Mouse (Mus musculus) intestine, embryonic 14.5 days (tissue): ENCODE results near the gene Slc29a1. TPM values are rescaled to one million over a fixed set of nuclear protein-coding genes. Genes with fewer than 3 reads are reported as not detected.

Source experiments
- ATAC-seq: fragments of 200-750 bp; cut with Nextera tagmentation; replicated peaks from 2 replicates; pipeline ENCODE4 v1.8.0; 2017; ENCODE audit warnings: low read depth, moderate number of reproducible peaks, moderate TSS enrichment, moderate library complexity; ENCODE audit not compliant: low FRiP score, low TSS enrichment
- DNase-seq: peaks from one replicate; pipeline ENCODE4 v3.0.0-alpha.2; 2018; ENCODE audit warnings: low spot score
- H3K27ac ChIP-seq: fragments of 300-500 bp; sonication (generic); 2 replicates; pipeline ENCODE4 v1.5.1; 2014; ENCODE audit warnings: low read depth, mild to moderate bottlenecking, control low read depth
- H3K27me3 ChIP-seq: fragments of 300-500 bp; sonication (generic); replicated peaks from 2 replicates; pipeline ENCODE4 v1.6.1; 2014; ENCODE audit warnings: low read length, control low read depth; ENCODE audit not compliant: control insufficient read depth, insufficient read depth
- H3K36me3 ChIP-seq: fragments of 300-500 bp; sonication (generic); 2 replicates; pipeline ENCODE4 v1.6.1; 2014; ENCODE audit warnings: low read length, control low read depth; ENCODE audit not compliant: control insufficient read depth, insufficient read depth
- H3K4me1 ChIP-seq: fragments of 300-500 bp; sonication (generic); replicated peaks from 2 replicates; pipeline ENCODE4 v1.6.1; 2014; ENCODE audit warnings: low read length, control low read depth, mixed read lengths; ENCODE audit not compliant: control insufficient read depth, insufficient read depth
- H3K4me2 ChIP-seq: fragments of 300-500 bp; sonication (generic); 2 replicates; pipeline ENCODE4 v1.6.1; 2014; ENCODE audit warnings: low read length
- H3K4me3 ChIP-seq: fragments of 300-500 bp; sonication (generic); 2 replicates; pipeline ENCODE4 v1.5.1; 2014; ENCODE audit warnings: low read depth, low read length, control low read depth, mixed read lengths
- H3K9ac ChIP-seq: fragments of 300-500 bp; sonication (generic); 2 replicates; pipeline ENCODE4 v1.6.1; 2014; ENCODE audit warnings: mild to moderate bottlenecking, low read length
- H3K9me3 ChIP-seq: fragments of 300-500 bp; sonication (generic); 2 replicates; pipeline ENCODE4 v1.6.1; 2016; ENCODE audit warnings: low read length, control low read depth; ENCODE audit not compliant: control insufficient read depth
- WGBS: fragments of 180-500 bp; shearing (Covaris S2); extraction: QIAGEN DNeasy Blood & Tissue Kit; methylation state at CpG from one replicate; pipeline ENCODE4 v1.1.7; 2014; 5-methylcytosine and 5-hydroxymethylcytosine counted together
- polyA plus RNA-seq: library from polyadenylated mRNA; unstranded; fragments of >200 nt; fragmentation: Nextera tagmentation; extraction: Ambion mirVana; gene quantifications from 2 replicates; pipeline ENCODE4 v1.2.1, GENCODE M21; 2014

Slc29a1 gene
- polyA plus RNA-seq, 1 experiment from 2014 or later: 82.7 TPM

DNA sequence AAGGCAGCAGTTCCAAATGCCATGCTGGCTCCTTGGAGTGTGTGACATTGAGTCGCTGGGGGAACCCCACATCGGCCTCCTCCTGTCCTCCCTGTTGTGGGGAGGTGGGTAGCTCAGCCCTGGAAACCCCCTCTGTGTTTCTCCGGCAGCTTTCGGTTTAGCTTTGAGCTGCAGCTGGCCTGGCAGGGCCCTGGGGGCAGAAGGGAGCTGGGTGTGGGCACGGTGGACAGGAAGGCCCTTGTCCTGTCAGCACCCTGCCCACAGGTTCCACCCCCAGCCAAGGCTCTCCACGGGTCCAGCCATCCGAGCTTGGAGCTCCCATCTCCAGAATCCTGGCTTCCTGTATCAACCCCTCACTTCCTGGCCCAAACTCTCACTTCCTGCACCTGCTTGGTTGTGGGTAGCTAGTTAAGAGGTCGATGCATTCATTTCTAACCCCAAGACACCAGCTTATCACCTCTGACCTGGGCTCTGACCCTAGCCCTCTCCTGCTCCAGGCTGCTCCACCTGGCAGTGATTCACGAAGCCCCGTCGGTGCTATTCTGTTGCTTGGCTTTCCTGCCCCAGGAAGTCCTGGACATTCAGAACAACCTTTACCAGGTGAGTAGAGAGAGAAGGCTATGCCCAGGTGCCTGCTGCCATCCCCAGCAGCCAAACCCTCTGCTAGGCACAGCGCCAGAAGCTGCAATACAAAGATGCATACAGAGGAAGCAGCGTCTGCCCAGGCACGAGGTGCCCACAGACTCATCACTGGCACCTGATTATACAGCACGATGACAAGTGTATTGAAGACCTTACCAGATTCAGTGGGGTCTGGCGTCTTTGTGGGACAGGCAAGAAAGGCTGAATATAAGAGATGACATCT lies 41.2 kb downstream of the Slc29a1 start:
- no peaks in the 10 kb centered on the region for H3K9me3 ChIP-seq
- no peaks in the 10 kb centered on the region for H3K36me3 ChIP-seq
- H3K9ac ChIP-seq: no peak overlapping the region
- no peak overlapping the region for H3K27ac ChIP-seq
- no peak for DNase-seq
- peaks cover 8% of the 10 kb centered on the region; the same call in 1 of the 2 replicates for H3K4me1 ChIP-seq
- WGBS: 71% methylated on average over 16 of the region's 16 CpGs
- no peak for ATAC-seq
- H3K4me3 ChIP-seq: no peak overlapping the region
- H3K4me2 ChIP-seq: no peak overlapping the region
- H3K27me3 ChIP-seq: 0 out of 2 replicates have a peak, but pooled peaks cover 8% of the 10 kb centered on the region

DNA sequence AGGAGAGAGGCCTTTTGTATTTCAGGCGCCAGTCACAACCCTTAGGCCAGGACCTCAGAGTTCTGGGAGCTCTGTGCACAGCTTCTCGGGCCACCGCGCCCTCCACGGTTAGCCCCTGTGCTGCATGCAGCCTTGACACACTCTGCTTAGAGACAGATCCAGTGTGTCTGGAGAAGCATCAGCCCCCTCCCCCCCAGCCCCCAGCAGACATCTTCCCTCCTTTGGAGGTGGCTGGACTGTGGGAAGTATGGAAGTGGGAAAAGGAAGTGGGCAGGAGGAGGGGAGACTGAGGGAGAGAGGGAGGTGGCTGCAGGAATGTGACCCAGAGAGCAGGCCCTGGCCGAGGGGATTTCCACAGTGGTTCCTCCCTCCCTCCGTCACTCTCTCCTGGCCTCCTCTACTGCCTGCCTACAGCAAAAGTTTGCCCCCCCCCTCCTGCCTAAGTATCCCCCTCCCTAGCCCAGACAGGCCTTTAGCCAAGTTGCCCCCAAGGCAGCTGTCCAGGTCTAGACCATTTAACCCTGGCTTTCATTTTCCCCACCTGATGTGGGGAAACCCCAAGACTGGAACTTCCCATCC lies 42.1 kb downstream of the Slc29a1 start:
- no peaks in the 10 kb centered on the region for H3K9me3 ChIP-seq
- DNase-seq (no peak), ATAC-seq (no peak)
- no peak overlapping the region for H3K9ac ChIP-seq
- H3K27me3 ChIP-seq: 0 out of 2 replicates have a peak, but pooled peaks cover 8% of the 10 kb centered on the region
- 58% methylated on average over 7 of the region's 7 CpGs for WGBS
- no peaks in the 10 kb centered on the region for H3K36me3 ChIP-seq
- H3K4me3 ChIP-seq: no peak overlapping the region
- H3K4me1 ChIP-seq: peaks cover 8% of the 10 kb centered on the region; the same call in 1 of the 2 replicates
- no peak overlapping the region for H3K27ac ChIP-seq
- H3K4me2 ChIP-seq: peak overlapping the region; percentile 20; the same call in 1 of the 2 replicates

DNA sequence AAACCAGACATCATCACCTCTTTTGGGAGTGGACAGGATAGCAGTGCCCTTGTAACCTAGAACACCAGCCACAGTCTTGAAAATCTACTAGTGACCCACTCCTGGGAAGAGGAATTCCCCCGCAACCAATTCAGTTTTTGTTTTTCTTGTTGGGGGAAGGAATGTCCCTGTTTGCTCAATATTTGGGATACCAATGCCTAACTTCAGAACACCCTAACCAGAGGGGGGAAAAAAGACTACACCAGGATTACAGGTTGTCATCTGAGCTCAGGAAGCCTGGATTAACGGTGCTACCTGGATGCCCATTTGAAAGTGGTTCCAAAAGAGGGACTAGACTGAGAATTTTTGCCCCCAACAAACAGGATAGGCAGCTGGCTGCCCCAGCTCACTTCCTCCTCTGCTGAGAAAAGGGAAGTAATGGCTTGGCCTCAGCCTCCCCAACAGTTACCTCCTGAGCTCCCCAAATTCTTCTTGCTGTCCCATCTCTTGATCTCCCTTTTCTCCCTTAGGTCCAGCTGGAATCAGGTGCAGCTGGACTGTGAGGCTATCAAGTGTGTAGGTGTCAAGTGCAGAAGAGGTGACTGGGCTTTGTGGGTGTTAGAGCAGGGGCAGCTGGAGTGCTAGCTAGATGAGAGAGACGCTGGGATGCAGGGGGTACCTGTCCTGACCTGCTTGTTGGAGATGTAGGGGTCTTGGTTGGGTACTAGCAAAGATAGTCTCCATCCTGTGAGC lies 42.7 kb downstream of the Slc29a1 start:
- no peak for DNase-seq
- Histone ChIP-seq H3K4me3 (peak overlapping the region; percentile 59; the same call in 1 of the 2 replicates), H3K36me3 (no peaks in the 10 kb centered on the region), H3K27me3 (0 out of 2 replicates have a peak, but pooled peaks cover 8% of the 10 kb centered on the region), H3K4me2 (peak overlapping the region; percentile 95), H3K4me1 (peaks cover 8% of the 10 kb centered on the region; the same call in 1 of the 2 replicates), H3K27ac (no peak overlapping the region), H3K9me3 (no peaks in the 10 kb centered on the region), H3K9ac (peak overlapping the region; percentile 55; the same call in 1 of the 2 replicates)
- 67% methylated on average over 3 of the region's 3 CpGs for WGBS
- ATAC-seq: no peak

DNA sequence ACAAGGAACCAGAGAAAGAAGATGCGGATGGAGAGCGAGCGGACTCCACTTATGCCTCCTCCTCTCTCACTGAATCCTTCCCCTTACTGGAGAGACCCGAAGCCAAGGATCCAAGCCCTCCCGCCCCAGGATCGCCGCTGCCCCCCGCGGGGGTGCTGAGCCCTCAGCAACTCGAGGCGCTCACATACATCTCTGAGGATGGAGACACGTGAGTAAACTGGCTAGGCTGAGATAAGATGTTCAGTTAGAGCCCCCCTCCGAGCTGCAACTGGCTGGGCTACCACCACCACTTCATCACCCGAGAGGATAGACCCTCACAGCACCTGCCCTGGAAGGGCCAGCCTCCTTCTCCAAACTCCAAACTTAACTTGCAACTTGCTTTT lies 43.3 kb downstream of the Slc29a1 start:
- Histone ChIP-seq H3K4me2 (peak overlapping the region; percentile 95), H3K27ac (no peak overlapping the region), H3K9me3 (no peaks in the 10 kb centered on the region), H3K4me1 (peaks cover 8% of the 10 kb centered on the region; the same call in 1 of the 2 replicates), H3K27me3 (peaks cover 8% of the 10 kb centered on the region; the same call in 1 of the 2 replicates), H3K9ac (peak overlapping the region; percentile 55), H3K36me3 (no peaks in the 10 kb centered on the region), H3K4me3 (peak overlapping the region; percentile 59)
- 1% methylated on average over 14 of the region's 14 CpGs for WGBS
- no peak for DNase-seq
- no peak for ATAC-seq

DNA sequence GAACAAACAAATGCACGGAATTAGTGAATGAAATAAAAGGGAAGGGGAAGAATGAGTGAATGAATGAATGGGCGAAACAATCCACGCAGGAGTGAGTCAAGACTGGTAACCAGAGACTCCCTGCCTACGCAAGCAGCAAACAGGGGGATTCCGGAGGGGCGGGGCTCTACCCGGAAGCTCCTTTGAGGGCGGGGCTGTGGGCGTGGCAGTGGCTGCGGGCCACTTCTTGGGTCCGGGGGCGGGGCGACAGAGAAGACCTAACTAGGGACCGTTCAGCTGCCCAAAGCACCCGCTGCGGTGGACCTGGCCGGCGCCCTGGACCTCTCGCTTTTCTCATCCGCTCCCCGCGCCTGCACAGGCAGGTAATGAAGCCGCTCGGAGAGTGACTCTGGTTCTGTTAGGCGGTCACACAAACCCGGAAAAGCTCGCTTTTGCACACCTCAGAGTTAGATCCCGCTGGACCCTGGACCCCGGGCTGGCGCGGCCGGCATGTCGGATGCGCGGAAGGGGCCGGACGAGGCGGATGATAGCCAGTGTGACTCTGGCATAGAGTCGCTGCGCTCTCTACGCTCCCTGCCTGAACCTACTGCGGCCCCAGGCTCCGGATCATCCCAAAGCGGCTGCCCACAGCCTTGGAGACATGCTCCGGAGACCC lies 43.8 kb downstream of the Slc29a1 start, which contains the start of gene Nfkbie:
Nfkbie (plus strand) TSS at position 252 of the 655 bp plus-strand sequence.
- H3K27ac ChIP-seq: no peak within 1 kb of the TSS
- peak; percentile 84 for ATAC-seq
- under 1% methylated on average over 45 of the region's 45 CpGs for WGBS

DNA sequence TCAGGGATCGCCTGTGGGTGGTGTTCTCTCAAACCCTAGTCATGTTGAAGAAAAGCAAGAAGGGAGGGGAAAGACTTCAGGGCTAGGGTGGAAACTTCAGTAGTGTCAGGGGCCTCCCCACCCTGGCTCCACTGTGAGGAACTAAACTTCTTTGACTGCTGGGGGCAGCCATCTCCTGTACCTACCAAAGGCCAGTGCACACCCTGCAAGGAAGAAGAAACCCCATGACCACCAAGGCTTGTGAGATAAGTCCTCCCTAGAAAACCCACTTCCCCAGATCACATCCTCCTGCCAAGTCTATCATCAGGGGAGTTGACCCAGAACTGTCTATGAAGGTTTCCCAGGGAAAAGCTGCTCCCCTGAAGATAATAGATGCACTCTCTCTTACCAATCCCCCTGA lies 45.0 kb downstream of the Slc29a1 start:
- Histone ChIP-seq H3K27ac (no peak overlapping the region), H3K4me1 (peaks cover 13% of the 10 kb centered on the region; the same call in 1 of the 2 replicates), H3K9ac (no peak overlapping the region), H3K4me3 (no peak overlapping the region), H3K4me2 (no peak overlapping the region), H3K36me3 (no peaks in the 10 kb centered on the region), H3K9me3 (no peaks in the 10 kb centered on the region), H3K27me3 (peaks cover 8% of the 10 kb centered on the region; the same call in 1 of the 2 replicates)
- no peak for DNase-seq
- 46% methylated on average over 1 of the region's 1 CpGs for WGBS
- ATAC-seq: no peak

More for the DNA sequence above, 43.8 kb downstream of the Slc29a1 start, which contains the start of gene Nfkbie:
- Histone ChIP-seq H3K4me3 (peak within 1 kb of the TSS; percentile 59), H3K9me3 (no peaks in the 10 kb centered on the region), H3K9ac (peak within 1 kb of the TSS; percentile 55), H3K4me1 (peaks cover 8% of the 10 kb centered on the region; the same call in 1 of the 2 replicates), H3K4me2 (peak within 1 kb of the TSS; percentile 95), H3K27me3 (peaks cover 8% of the 10 kb centered on the region; the same call in 1 of the 2 replicates), H3K36me3 (no peaks in the 10 kb centered on the region)
- peak; percentile 98 for DNase-seq

DNA sequence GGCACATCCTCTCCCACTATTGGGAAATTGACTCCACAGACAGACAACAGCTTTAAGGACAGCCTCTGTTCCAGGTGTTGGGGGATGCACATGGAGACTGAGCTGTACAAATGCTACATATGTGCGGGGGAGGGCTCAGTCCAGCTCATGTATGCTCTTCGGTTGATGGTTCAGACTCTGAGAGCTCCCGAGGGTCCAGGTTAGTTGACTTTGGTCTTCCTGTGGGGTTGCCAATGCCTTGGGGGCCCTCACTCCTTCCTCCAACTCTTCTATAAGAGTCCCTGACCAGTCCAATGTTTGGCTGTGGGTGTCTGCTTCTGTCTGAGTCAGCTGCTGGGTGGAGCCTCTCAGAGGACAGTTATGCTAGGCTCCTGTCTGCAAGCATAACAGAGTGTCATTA lies 46.3 kb downstream of the Slc29a1 start:
- Histone ChIP-seq H3K4me3 (no peak overlapping the region), H3K9me3 (no peaks in the 10 kb centered on the region), H3K36me3 (no peaks in the 10 kb centered on the region), H3K4me2 (no peak overlapping the region), H3K9ac (no peak overlapping the region), H3K27ac (no peak overlapping the region), H3K27me3 (peaks cover 17% of the 10 kb centered on the region; the same call in 1 of the 2 replicates), H3K4me1 (peaks cover 13% of the 10 kb centered on the region; the same call in 1 of the 2 replicates)
- ATAC-seq: no peak
- WGBS: 73% methylated on average over 3 of the region's 3 CpGs
- DNase-seq: no peak
